Mouse (Mus musculus) CH12.LX (cell line): ENCODE measurements around the gene Rbm44.

Experiments
- CHD1 ChIP-seq: IDR thresholded peaks from 2 replicates; pipeline ENCODE4 v1.6.1; 2012; ENCODE audit warnings: low read depth, low read length, improper control_type of control experiment, inconsistent platforms
- ELF1 ChIP-seq: IDR thresholded peaks from 2 replicates; pipeline ENCODE4 v1.6.1; 2014; ENCODE audit warnings: low read depth, mild to moderate bottlenecking, inconsistent platforms, low read length, improper control_type of control experiment
- HCFC1 ChIP-seq: IDR thresholded peaks from 2 replicates; pipeline ENCODE4 v1.6.1; 2012; ENCODE audit warnings: low read depth, mild to moderate bottlenecking, inconsistent platforms, low read length, improper control_type of control experiment
- POLR2A ChIP-seq: IDR thresholded peaks from 2 replicates; pipeline ENCODE4 v1.6.1; 2011; ENCODE audit warnings: low read depth, mild to moderate bottlenecking, improper control_type of control experiment, low read length
- RCOR1 ChIP-seq: conservative IDR thresholded peaks from 2 replicates; pipeline ENCODE4 v1.6.1; 2012; ENCODE audit warnings: low read depth, mild to moderate bottlenecking, inconsistent platforms, low read length, improper control_type of control experiment
- USF2 ChIP-seq: conservative IDR thresholded peaks from 2 replicates; pipeline ENCODE4 v1.6.1; 2011; ENCODE audit warnings: low read depth, low read length, improper control_type of control experiment

- TF ChIP-seq POLR2A (no peak), USF2 (no peak), ELF1 (no peak), CHD1 (no peak), RCOR1 (no peak), HCFC1 (no peak)
Measured at GRCm38 (mm10) chr1:91144813-91145212, at the start of gene Rbm44.
